Mouse (Mus musculus): Measurements from ENCODE around the gene Gm10490. TPM values are rescaled to one million over a fixed set of nuclear protein-coding genes. Genes with fewer than 3 reads are reported as not detected.
"Not testable (repeated sequence)": the region's sequence is repeated elsewhere in the genome, so short reads cannot be mapped to it uniquely, and the experiment has no call there.

Gm10490 gene
- total RNA-seq (2021), result not detected

DNA sequence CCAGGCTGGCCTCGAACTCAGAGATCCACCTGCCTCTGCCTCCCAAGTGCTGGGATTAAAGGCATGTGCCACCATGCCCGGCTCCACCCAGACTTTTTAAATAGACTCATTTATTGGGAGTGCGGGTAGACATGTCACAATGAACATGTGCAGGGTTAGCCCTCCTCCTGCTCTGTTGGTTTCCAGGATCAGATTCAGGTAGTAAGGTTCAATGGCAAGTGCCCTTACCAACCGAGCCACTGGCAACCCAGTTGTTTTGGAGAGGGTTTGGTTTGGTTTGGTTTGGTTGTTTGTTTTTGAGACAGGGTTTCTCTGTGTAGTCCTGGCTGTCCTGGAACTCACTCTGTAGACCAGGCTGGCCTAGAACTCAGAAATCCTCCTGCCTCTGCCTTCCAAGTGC lies at the start of gene Gm10490:
Gm10490 (plus strand) TSS at position 301 of the 400 bp plus-strand sequence.
- DNase-seq (ENCODE audit: low spot score); intact Hi-C loops (cut with DNase I): not testable (repeated sequence)

- no peak for DNase-seq (ENCODE audit: low spot score)
- intact Hi-C loops (cut with DNase I), result no loop called here
Measured at GRCm38 (mm10) chrX:7863181-7863580, 46.2 kb upstream of the Gm10490 start.

- DNase-seq (ENCODE audit: low spot score), result no peak
- intact Hi-C loops (cut with DNase I), result no loop called here
Measured at GRCm38 (mm10) chrX:7864551-7864950, 44.8 kb upstream of the Gm10490 start.

DNA sequence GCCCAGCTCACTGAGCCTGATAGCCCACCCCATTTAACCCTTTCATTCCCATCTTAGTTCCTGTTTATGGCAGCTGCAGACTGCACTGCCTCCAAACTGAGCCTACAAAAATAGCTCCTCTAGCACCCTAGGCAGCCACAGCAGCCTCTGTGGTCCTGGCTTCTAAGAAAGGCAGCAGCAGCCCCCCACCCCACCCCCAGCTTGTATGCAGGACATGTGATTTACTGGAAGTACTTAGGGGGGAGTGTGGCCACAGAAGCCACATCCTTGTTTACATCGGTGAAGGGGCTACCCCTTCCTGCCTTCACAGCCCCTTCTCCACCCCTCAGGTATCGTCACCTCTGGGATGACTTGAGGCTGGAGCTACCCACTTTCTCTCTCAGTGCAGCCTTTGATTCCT lies 44.0 kb upstream of the Gm10490 start:
- no peak for DNase-seq (ENCODE audit: low spot score)
- intact Hi-C loops (cut with DNase I), result no loop called here

DNA sequence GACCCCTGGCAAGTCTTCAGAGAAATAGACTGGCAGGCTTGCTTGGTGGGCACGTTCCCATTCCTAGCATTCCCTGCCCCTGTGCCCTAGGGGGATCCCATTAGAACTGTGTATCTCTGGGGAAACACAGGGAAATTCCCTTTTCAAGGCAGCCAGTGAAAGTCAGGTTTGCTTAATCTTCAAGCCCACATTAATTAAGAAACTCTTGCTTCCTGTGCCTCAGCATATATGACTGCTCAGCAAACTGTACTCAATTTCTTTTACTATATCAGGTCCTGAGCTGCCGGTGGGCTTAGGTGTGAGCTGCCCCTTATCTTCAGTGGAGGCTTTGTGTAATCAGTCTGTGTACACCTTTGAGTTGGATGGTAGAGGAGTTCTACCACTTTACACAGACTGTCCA lies 43.6 kb upstream of the Gm10490 start:
- DNase-seq (ENCODE audit: low spot score), result no peak
- intact Hi-C loops (cut with DNase I), result no loop called here

- intact Hi-C loops (cut with DNase I), result no loop called here
Measured at GRCm38 (mm10) chrX:7867141-7867540, 42.2 kb upstream of the Gm10490 start.

GRCm38 (mm10) chrX:7868506-7868905 lies 40.8 kb upstream of the Gm10490 start:
- intact Hi-C loops (cut with DNase I), result no loop called here
- no peak for DNase-seq (ENCODE audit: low spot score)

More at GRCm38 (mm10) chrX:7867141-7867540, 42.2 kb upstream of the Gm10490 start:
- DNase-seq (ENCODE audit: low spot score), result no peak

DNA sequence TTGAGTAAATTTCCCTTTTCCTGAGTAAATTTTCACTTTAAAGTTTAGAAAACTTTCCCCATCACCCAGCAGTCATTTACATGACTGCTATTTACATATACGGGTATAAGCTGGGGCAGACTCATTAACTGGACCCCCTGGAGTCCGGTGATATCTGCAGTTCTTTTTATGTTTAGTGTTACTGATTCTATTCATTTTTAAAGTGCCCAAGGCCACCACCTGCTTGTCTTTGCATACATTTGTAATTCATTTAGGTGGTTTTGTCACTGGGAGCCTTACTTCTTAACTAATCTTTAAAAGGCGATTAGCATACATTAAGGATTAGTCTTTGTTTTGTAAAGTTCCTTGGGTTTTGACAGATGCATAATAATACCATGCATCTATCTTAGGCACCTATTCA lies 39.5 kb upstream of the Gm10490 start:
- DNase-seq (ENCODE audit: low spot score), result no peak
- intact Hi-C loops (cut with DNase I), result no loop called here

DNA sequence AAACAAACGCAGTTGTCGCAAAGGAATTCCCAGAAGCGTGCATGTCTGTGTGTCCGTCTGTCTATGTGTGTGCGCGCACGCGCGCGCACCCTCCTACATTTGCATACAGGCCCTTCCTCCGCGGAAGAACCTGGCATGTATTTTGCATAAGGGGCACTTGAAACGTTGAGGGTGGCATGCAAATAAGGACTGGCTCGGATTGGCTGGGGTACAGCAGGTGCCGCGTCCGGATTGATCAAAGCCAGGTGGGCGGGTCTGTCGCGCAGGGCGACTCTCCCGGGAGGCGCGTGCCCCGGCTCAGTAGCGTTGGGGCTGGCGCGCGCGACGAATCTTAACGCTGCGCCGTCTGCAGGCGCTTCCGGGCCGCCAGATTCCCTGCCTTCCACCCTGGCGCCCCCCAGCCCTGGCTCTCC lies 31.3 kb upstream of the Gm10490 start, which contains the start of gene Pim2:
Pim2 (plus strand) TSS at position 256 of the 413 bp plus-strand sequence.
- intact Hi-C loops (cut with DNase I), result no loop called here
- peak; percentile 61 for DNase-seq (ENCODE audit: low spot score)

DNA sequence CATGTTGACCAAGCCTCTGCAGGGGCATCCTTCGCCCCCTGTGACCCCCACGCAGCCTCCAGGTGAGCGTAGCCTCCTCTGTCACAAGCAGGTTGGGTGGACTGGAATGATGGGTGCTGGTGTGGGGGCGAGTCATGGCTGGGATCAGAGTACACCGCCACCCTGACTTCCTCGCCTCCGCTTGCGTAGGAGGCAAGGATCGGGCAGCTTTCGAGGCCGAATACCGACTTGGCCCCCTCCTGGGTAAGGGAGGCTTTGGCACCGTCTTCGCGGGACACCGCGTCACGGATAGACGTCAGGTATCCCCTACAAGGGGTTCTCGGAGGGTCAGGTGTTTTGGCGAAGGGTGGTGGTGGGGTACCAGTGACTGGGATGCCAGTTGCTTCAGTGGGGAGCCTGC lies 30.8 kb upstream of the Gm10490 start:
- intact Hi-C loops (cut with DNase I), result no loop called here
- no peak for DNase-seq (ENCODE audit: low spot score)

DNA sequence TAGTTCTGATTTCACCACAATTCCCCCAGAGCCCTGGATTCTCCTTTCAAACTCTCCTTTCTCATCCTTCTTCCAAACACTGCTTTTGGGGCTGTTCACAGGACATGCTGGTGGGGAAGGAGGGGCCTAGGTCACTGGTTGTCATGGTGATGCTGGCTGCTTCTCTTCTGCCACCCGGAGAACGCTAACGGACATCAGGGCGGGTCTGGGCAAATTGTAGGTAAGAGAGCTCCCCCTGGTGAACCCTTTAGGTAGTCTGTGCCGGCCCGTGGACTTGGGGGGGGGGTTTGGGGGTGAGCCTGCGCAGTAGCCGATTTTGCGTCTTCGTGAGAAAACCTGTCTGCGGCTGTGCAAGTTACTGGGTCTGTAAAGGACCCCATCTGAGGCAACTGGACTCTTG lies 29.5 kb upstream of the Gm10490 start:
- intact Hi-C loops (cut with DNase I), result no loop called here
- DNase-seq (ENCODE audit: low spot score), result peak; percentile 20

DNA sequence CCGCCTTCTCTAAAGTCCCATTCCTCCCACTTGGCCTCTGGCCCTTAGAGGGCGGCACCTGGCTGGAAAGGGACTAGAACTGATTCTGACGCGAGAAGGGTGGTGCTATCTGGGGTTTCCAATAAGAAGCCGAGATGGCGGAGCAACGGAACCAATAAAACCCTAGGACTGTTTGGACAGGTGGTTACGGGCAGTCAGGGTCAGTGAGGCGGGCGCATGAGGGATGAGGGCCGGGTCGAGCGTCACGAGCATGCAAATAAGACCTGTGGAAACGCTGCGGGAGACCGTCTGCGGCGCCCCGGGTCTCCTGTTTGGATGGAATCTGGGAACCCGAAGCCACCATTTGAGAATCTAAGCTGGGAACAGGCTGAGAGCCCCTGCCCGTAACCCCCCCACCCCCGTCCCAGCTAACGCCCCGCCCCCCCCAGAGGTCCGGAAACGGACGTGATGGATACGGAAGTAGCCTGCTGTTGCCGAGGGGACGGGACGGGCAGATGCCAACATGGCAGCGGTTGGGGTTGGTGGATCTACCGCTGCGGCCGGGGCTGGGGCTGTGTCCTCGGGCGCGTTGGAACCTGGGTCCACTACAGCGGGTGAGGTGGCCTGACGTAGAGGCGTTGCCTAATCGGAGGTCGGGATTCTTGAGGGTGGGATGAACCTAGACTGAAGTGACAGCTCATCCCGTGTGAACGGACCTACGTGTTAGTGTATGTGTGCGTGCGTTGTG lies 25.3 kb upstream of the Gm10490 start, which contains the start of gene Slc35a2:
Slc35a2 (plus strand) TSS at position 188 of the 727 bp plus-strand sequence.
- peak; percentile 84 for DNase-seq (ENCODE audit: low spot score)
- intact Hi-C loops (cut with DNase I), result no loop called here

- DNase-seq (ENCODE audit: low spot score), result no peak
- intact Hi-C loops (cut with DNase I), result loop anchor here (10.0 kb wide), 1 partner anchor 177 kb away; the partner anchor contains the start of gene Suv39h1
Measured at GRCm38 (mm10) chrX:7898211-7898610, 11.1 kb upstream of the Gm10490 start.

GRCm38 (mm10) chrX:7898880-7899874 lies 10.2 kb upstream of the Gm10490 start, which contains the start of the genes Pqbp1 and Timm17b:
TSS of gene Pqbp1 (minus strand) at chrX:7899269.
TSS of gene Timm17b (plus strand) at chrX:7899357.
- intact Hi-C loops (cut with DNase I), result loop anchor here (10.0 kb wide), 1 partner anchor 176 kb away; the partner anchor contains the start of gene Suv39h1
- DNase-seq (ENCODE audit: low spot score), result peak; percentile 82

DNA sequence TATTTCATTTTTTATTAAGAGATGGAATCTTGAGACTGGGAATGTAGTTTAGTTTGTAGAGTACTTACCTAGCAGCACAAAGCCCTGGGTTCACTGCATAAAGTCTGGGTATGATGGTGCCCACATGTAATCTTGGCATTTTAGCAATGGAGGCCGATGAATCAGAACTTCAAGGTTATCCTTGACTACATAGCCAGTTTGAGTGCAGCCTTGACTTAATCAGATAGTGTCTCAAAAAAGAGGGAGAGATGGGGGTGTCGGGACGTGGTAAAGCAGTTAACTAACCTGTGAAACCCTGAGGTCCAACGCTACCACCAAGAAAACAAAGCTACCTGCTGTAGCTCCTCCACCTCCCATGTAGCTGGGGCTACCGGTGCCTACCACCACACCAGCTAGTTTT lies 4.9 kb upstream of the Gm10490 start:
- intact Hi-C loops (cut with DNase I), result loop anchor here (5.0 kb wide), 1 partner anchor 47 kb away; no protein-coding TSS in a partner anchor

GRCm38 (mm10) chrX:7907735-7908134 lies 1.6 kb upstream of the Gm10490 start, which contains the start of gene Gm10491:
TSS of gene Gm10491 (minus strand) at chrX:7907835.
- no peak for DNase-seq (ENCODE audit: low spot score)
- intact Hi-C loops (cut with DNase I), result no loop called here

More for the DNA sequence above, 4.9 kb upstream of the Gm10490 start:
- DNase-seq (ENCODE audit: low spot score), result no peak

GRCm38 (mm10) chrX:7910473-7910872 lies 1.1 kb downstream of the Gm10490 start:
- DNase-seq (ENCODE audit: low spot score), result no peak
- intact Hi-C loops (cut with DNase I), result no loop called here

DNA sequence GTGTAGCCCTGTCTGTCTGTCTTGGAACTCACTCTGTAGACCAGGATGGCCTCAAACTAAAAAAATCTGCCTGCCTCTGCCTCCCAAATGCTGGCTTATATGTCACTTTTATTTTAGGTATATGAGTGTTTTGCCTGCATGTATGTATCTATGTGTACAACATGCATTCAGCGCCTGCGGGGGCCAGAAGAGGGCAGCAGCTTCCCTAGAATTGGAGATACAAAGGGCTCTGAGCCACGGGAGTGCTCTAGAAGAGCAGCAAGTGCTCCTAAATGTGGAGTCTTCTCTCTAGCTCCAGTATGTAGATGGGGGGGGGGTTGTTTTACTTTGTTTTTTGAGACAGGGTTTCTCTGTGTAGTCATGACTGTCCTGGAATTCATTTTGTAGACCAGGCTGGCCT lies 6.3 kb downstream of the Gm10490 start:
- not testable (repeated sequence) for DNase-seq (ENCODE audit: low spot score)
- intact Hi-C loops (cut with DNase I), result loop anchor here (2.0 kb wide), 1 partner anchor 101 kb away; no protein-coding TSS in a partner anchor

DNA sequence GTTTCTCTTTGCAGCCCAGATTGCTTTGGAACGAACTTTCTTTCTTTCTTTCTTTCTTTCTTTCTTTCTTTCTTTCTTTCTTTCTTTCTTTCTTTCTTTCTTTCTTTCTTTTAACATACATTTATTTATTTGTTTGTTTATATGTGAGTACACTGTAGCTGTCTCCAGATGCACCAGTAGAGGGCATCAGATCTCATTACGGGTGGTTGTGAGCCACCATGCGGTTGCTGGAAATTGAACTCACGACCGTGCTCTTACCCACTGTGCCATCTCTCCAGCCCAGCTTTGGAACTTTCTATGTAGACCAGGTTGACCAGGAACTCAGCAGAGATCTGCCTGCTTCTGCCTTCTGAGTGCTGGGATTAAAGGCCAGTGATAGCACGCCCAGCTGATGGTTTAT lies 8.6 kb downstream of the Gm10490 start:
- not testable (repeated sequence) for DNase-seq (ENCODE audit: low spot score)
- intact Hi-C loops (cut with DNase I), result loop anchor here (2.0 kb wide), 1 partner anchor 99 kb away; no protein-coding TSS in a partner anchor

Measured in heart, postnatal 25 days (tissue).